Mouse (Mus musculus) kidney, adult 2 months (tissue): ENCODE measurements around the gene Dcdc2a. TPM values are rescaled to one million over a fixed set of nuclear protein-coding genes. Genes with fewer than 3 reads are reported as not detected.
A peak's percentile ranks its signal among the peaks of the same experiment; 100 is the strongest.

Experiments
- DNase-seq: peaks from one replicate; pipeline ENCODE4 v3.0.0; 2021
- H3K27ac ChIP-seq: fragments of 200-500 bp; 2 replicates; pipeline ENCODE4 v1.5.1; 2012; ENCODE audit warnings: low read depth, low read length, control low read depth, inconsistent platforms; ENCODE audit not compliant: insufficient read depth
- H3K27me3 ChIP-seq: fragments of 200-500 bp; replicated peaks from 2 replicates; pipeline ENCODE4 v1.6.1; 2012; ENCODE audit warnings: mild to moderate bottlenecking, moderate library complexity, low read length, inconsistent platforms; ENCODE audit not compliant: control insufficient read depth, insufficient read depth
- H3K36me3 ChIP-seq: fragments of 200-500 bp; 2 replicates; pipeline ENCODE4 v1.6.1; 2012; ENCODE audit warnings: mild to moderate bottlenecking, moderate library complexity, low read length, inconsistent platforms; ENCODE audit not compliant: control insufficient read depth, insufficient read depth
- H3K4me1 ChIP-seq: fragments of 200-500 bp; 2 replicates; pipeline ENCODE4 v1.6.1; 2011; ENCODE audit warnings: low read length; ENCODE audit not compliant: control insufficient read depth, insufficient read depth
- H3K4me3 ChIP-seq: fragments of 200-500 bp; 2 replicates; pipeline ENCODE4 v1.5.1; 2011; ENCODE audit warnings: mild to moderate bottlenecking, low read depth, low read length, control low read depth; ENCODE audit not compliant: insufficient read depth
- CTCF ChIP-seq: fragments of 200-500 bp; conservative IDR thresholded peaks from 2 replicates; pipeline ENCODE4 v1.5.1; 2011; ENCODE audit warnings: low read depth, mild to moderate bottlenecking, control low read depth, low read length, moderate library complexity, mixed read lengths; ENCODE audit not compliant: insufficient read depth, insufficient read length
- POLR2A ChIP-seq: fragments of 200-500 bp; IDR thresholded peaks from one replicate; pipeline ENCODE4 v1.6.1; 2011; ENCODE audit warnings: low read depth, low read length, control low read depth
- WGBS: fragments of 180-500 bp; shearing (Covaris S2); methylation state at CpG from one replicate; pipeline ENCODE4 v1.1.7; 2018; 5-methylcytosine and 5-hydroxymethylcytosine counted together
- polyA plus RNA-seq: library from polyadenylated mRNA; depleted of rRNA; stranded (reverse); fragments of >200 nt; gene quantifications from 2 replicates; pipeline ENCODE4 v1.2.3, GENCODE M21; 2012

Dcdc2a gene
- polyA plus RNA-seq, 1 experiment, result 1.6 TPM

DNA sequence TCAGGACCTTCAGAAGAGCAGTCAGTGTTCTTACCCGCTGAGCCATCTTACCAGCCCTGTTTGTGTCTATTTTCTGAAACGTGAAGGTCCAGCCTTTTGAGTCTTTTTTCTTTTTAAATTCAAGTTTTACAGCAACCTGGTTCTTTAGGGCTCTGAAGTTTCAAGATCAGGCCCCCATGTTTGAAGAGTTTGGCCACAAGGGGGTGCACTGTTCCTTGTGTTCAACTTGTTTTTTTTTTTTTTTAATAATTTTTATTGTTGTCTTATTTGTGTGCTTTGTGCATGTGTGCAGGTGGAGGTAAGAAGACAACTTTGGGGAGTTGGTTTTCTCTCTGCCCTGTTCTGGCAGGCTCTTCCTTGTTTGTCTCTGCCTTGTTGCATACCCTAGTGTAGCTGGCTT, 31.1 kb upstream of the Dcdc2a start:
- H3K27me3 ChIP-seq, result no peaks in the 10 kb centered on the region
- peak; percentile 46 for DNase-seq
- 24% methylated on average over 2 of the region's 2 CpGs for WGBS

DNA sequence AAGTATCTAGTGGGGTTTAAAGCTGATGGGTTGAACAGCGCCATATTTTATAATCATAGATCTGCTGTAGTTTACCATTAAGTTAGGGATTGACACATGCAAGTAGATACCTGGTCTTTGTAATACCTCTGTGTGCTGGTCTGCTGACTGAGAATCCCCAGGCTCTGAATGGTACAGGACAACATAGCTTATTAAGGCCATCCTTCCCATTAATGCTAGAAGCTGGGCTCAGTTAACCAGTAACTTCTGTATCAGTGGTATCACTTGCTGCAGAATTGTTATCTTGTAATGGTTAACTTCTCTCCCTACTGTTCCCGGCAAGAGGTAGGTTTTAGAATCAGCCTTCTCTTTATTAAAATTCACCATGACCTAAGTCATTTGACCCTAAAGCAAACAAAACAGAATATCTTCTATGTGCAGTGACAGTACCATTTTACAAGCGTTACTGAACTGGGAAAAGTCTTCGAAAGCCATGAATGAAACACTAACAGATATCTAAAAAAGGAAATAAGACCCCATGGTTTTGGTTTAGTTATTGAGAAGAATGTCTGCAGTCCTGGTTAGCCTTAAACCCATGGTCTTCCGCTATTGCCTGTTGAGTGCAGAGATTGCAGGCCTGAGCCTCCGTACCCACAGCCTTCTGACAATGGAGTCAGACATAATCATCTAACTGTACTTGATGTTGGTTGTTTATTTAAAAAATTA, 29.2 kb upstream of the Dcdc2a start:
- 0 out of 2 replicates have a peak, but pooled peaks cover 2% of the 10 kb centered on the region for H3K4me1 ChIP-seq
- WGBS, result 62% methylated on average over 6 of the region's 6 CpGs
- H3K4me3 ChIP-seq, result no peak overlapping the region
- no peaks in the 10 kb centered on the region for H3K36me3 ChIP-seq
- no peaks in the 10 kb centered on the region for H3K27me3 ChIP-seq
- H3K27ac ChIP-seq, result no peak overlapping the region
- DNase-seq, result no peak
- TF ChIP-seq CTCF (no peak), POLR2A (no peak)

More for the DNA sequence above, 31.1 kb upstream of the Dcdc2a start:
- 0 out of 2 replicates have a peak, but pooled peaks cover 4% of the 10 kb centered on the region for H3K4me1 ChIP-seq
- no peak overlapping the region for H3K27ac ChIP-seq
- no peaks in the 10 kb centered on the region for H3K36me3 ChIP-seq
- TF ChIP-seq POLR2A (no peak), CTCF (peak; percentile 18; the same call in 1 of the 2 replicates)
- H3K4me3 ChIP-seq, result no peak overlapping the region

DNA sequence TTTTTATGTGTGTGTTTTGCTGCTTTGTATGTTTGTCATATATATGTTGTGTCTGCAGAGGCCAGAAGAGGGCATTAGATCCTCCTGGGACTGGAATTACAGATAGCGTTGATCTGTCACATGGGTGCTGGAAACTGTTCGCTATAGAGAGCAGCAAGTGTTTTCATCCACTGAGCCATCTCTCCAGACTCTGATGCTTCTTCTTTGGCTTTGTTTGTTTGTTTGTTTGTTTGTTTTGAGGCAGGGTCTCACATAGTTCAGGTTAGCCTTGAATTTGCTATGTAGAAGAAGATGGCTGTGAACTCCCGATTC, 28.7 kb upstream of the Dcdc2a start:
- TF ChIP-seq CTCF, result no peak
- no peak for TF ChIP-seq POLR2A
- Histone ChIP-seq H3K4me1 (0 out of 2 replicates have a peak, but pooled peaks cover 2% of the 10 kb centered on the region), H3K36me3 (no peaks in the 10 kb centered on the region), H3K27me3 (no peaks in the 10 kb centered on the region), H3K4me3 (no peak overlapping the region), H3K27ac (no peak overlapping the region)
- 74% methylated on average over 3 of the region's 3 CpGs for WGBS
- DNase-seq, result no peak

DNA sequence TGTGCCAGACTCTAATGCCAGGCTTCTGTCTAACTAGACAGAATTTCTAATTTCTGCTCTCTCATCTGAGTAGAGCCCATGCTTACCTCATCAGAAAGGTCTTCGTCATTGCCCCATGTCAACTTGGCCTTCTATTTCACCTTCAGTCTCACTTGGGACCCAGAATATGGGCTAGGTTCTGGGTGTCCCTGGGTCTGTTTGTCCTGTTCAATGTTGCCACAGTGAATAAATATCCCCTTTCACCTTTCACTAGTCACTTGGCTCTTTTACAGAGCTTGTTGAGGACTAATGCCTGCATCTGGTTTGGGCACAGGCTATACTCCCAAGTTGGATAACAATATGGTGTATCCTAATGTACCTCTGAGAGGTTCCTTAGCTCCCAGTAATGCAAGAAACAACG, 16.3 kb upstream of the Dcdc2a start:
- 78% methylated on average over 2 of the region's 2 CpGs for WGBS
- H3K4me3 ChIP-seq, result no peak overlapping the region
- no peak for TF ChIP-seq POLR2A
- TF ChIP-seq CTCF, result no peak
- H3K4me1 ChIP-seq, result no peaks in the 10 kb centered on the region
- H3K27ac ChIP-seq, result no peak overlapping the region
- H3K36me3 ChIP-seq, result no peaks in the 10 kb centered on the region
- no peak for DNase-seq
- H3K27me3 ChIP-seq, result no peaks in the 10 kb centered on the region

DNA sequence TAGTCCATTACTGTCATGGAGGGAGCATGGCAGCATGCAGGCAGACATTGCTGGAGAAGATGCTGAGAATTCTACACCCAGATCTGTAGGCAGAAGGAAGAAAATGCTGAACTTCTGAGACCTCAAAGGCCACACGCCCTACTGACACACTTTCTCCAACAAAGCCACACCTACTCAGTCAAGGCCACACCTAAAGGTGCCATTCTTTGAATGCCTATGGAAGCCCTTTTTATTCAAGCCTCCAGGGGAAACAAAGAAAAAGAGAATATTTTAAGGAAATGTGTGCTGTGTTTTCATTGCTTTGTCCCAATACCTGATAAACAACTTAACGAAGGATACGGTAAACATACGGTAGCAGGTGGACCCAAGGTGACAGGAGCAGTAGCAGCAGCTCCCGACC, 3.1 kb upstream of the Dcdc2a start:
- H3K4me1 ChIP-seq, result no peaks in the 10 kb centered on the region
- no peaks in the 10 kb centered on the region for H3K36me3 ChIP-seq
- no peak overlapping the region for H3K27ac ChIP-seq
- WGBS, result 90% methylated on average over 5 of the region's 5 CpGs
- no peak for DNase-seq
- no peak overlapping the region for H3K4me3 ChIP-seq
- TF ChIP-seq POLR2A, result no peak
- TF ChIP-seq CTCF, result no peak
- no peaks in the 10 kb centered on the region for H3K27me3 ChIP-seq

DNA sequence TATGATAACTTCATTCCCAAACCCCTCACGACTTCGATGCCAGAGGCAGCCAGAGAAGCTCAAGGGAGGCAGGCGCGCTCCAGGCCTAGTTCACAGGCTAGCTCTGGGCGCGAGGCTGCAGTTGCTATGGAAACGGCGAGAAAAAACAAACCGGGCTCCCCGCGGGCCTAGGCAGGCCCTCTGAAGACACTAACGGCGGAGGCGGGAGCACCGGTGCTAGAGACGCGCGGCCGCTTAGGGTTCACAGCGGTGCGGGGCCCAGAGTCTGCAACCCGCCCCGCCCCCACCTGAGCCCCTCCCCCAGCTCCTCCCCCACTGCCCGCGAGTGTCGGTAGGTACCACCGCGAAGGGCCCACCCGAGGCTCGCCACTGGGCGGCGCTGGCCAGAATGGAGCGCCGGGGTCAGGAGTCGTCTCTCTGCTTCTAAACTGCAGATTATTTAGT, 671 bp upstream of the Dcdc2a start:
- TF ChIP-seq POLR2A, result no peak
- peak; percentile 25; the same call in 1 of the 2 replicates for TF ChIP-seq CTCF
- no peaks in the 10 kb centered on the region for H3K36me3 ChIP-seq
- H3K27me3 ChIP-seq, result no peaks in the 10 kb centered on the region
- H3K4me3 ChIP-seq, result peak overlapping the region; percentile 46
- no peak overlapping the region for H3K27ac ChIP-seq
- DNase-seq, result peak; percentile 72
- WGBS, result under 1% methylated on average over 35 of the region's 35 CpGs
- H3K4me1 ChIP-seq, result no peaks in the 10 kb centered on the region

DNA sequence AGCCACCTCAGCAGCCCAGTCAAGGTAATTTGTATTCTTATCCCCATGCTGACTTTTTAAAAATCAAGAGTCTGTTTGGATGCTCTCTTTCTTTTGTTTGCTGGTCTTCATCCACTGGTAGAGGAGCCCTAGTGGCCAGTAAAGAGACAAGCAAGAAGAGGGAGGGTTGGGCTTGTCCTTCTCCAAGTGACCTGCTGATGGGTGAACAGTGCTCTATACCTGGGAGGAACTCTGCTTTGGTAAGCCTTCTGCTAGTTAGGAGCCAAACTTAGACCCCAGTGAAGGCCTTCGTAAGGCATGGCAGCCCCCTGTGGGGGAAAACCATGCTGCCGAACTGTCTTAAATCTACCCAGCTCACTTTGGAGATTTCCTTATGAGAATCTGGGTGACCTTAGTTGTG, 10.9 kb downstream of the Dcdc2a start:
- no peaks in the 10 kb centered on the region for H3K4me1 ChIP-seq
- no peak for DNase-seq
- no peak overlapping the region for H3K27ac ChIP-seq
- no peaks in the 10 kb centered on the region for H3K36me3 ChIP-seq
- H3K27me3 ChIP-seq, result no peaks in the 10 kb centered on the region
- 90% methylated on average over 2 of the region's 2 CpGs for WGBS
- H3K4me3 ChIP-seq, result no peak overlapping the region
- TF ChIP-seq POLR2A (no peak), CTCF (no peak)
